Mouse (Mus musculus) G1E-ER4 (cell line): ENCODE data around the gene Qdpr. TPM values are rescaled to one million over a fixed set of nuclear protein-coding genes. Genes with fewer than 3 reads are reported as not detected.

Experiments
- GATA1 ChIP-seq: IDR thresholded peaks from one replicate; pipeline ENCODE4 v1.8.0; 2012; ENCODE audit warnings: low read length, inconsistent platforms
- polyA plus RNA-seq: library from polyadenylated mRNA; stranded (reverse); fragments of >175 nt; gene quantifications from 2 replicates; pipeline ENCODE4 v1.2.3, GENCODE M21; 2012

Gene Qdpr
- 114 and 136 TPM in 2 replicates for polyA plus RNA-seq

- TF ChIP-seq GATA1: no peak
These were observed at the start of gene Qdpr for GRCm38 (mm10) chr5:45449831-45450716. Qdpr (minus strand) TSS chr5:45450236.

DNA sequence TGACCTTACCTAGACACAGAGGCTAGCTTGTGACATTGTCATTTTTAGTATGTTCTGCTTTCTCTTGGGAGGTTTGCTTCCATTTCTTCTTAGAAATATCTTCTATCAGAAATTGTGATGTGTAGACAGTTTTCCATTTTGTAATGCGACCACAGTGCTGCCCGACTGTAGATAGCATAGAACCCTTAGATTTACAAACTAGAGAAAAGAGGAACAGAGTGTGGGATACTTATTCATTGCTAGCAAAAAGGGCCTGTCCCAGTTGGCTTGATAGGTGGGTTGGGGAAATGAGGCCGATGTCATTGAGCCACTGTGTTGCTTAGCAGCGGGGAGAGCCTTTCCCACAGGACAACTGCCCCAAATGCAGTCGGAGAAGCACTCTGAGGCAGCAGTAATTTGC is 47.5 kb upstream of the Qdpr start:
- TF ChIP-seq GATA1: no peak

GRCm38 (mm10) chr5:45496930-45497550 is 47.0 kb upstream of the Qdpr start:
- no peak for TF ChIP-seq GATA1

GRCm38 (mm10) chr5:45496479-45496878 is 46.4 kb upstream of the Qdpr start:
- TF ChIP-seq GATA1: no peak

DNA sequence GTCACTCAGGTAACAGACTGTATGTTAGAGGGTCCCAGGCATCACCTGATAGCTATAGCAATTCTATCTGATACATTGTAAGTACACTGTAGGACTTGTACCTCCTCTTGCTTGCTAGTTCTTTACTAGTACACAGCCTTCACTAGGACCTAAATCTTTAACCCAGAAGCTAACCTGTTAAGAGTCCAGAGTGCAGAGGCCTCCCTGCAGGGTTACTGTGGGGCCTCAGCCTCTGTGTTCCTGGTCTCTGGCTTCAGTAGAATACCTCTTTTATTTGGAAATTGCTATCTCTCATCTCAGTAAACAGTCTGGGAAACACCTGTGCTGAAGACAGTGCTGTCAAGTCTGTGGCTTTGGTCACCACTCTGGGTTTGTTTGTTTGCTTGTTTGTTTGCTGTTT is 46.0 kb upstream of the Qdpr start:
- no peak for TF ChIP-seq GATA1

DNA sequence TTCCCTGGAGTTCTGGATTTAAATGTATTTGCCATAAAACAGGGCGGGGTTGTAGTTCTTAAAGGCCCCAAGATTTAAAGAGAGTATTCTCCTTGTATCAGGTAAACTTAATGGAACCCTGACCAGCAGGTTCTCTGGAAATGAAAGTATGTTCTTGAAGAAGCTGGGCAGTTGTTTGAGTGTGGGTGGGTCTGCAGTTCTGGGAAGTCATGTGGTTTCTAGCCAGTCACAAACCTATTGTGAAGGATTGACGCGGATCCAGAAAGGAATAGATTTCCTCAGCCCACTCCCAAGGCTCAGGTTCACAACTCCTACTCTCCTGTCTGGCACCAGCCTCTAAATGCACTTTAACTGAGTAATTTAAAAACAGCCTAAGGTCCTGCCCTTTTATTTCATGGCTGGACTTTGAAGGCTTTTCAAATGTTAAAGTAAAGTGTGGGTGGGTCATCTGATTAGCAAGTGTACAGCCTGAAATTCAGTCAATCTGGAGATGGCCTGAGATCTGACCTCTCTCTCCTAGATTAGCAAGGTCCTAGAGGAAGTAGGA is 45.5 kb upstream of the Qdpr start:
- TF ChIP-seq GATA1: no peak

GRCm38 (mm10) chr5:45494093-45494755 is 44.2 kb upstream of the Qdpr start:
- no peak for TF ChIP-seq GATA1

- TF ChIP-seq GATA1: no peak
These were observed 43.4 kb upstream of the Qdpr start, which contains the start of gene Lap3 for GRCm38 (mm10) chr5:45493191-45494092. Lap3 (plus strand) TSS chr5:45493374.

DNA sequence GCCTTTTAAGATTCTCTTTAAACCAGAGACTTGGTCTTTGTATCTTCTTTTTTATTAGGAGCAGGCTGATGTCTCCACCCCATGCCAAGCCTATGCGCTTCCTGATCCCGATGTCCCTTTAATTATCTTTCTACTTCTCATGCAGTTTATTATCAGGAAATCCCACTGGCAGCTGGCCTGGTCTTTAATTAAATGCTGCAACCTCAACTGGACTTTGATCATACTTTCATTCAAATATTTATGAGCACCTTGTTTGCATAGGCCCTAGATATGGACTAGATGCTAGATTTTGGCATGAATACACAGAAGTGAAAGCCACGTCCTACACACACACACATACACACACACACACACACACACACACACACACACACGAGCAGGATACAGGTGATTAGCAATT is 41.7 kb upstream of the Qdpr start:
- TF ChIP-seq GATA1: no peak

GRCm38 (mm10) chr5:45483654-45484053 is 33.6 kb upstream of the Qdpr start:
- TF ChIP-seq GATA1: no peak

- no peak for TF ChIP-seq GATA1
These were observed 32.6 kb upstream of the Qdpr start for GRCm38 (mm10) chr5:45482607-45483006.

DNA sequence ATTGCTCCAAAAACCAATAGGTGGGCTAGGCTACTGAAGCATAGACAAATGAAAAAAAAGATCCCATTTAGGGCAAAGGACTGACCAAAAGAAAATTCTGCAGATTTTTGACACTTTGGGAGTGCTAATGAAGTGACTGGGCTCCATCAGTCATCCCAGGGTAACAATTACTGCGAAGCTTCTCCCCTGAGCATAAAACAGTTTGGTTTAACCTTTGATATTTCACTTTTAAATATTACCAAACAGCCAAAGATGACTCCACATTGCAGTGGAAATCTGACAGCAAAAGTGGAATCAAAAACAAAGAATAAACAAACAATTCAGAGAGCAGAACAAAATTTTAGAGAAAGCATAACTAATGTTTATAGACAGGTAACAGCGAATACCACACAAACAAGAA is 31.1 kb upstream of the Qdpr start:
- TF ChIP-seq GATA1: no peak

DNA sequence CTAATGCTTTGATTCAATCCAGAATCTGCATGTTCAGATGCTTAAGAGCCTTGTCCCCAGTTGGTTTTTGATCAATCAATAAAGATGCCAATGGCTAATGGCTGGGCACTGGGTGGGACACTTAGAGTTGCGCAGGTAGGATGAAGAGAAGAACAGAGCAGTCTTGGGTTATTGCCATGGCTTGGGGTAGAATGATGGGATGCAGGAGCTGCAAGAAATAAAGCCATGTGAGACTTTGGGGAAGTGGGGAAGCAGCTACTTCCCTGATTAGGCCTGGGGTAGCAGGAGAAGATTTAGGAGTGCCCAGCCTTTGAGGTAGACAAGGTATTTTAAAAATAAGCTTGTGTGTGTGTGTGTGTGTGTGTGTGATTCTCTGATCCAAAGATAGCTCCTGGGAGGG is 30.0 kb upstream of the Qdpr start:
- no peak for TF ChIP-seq GATA1

- no peak for TF ChIP-seq GATA1
These were observed 27.6 kb upstream of the Qdpr start for GRCm38 (mm10) chr5:45477601-45478000.

DNA sequence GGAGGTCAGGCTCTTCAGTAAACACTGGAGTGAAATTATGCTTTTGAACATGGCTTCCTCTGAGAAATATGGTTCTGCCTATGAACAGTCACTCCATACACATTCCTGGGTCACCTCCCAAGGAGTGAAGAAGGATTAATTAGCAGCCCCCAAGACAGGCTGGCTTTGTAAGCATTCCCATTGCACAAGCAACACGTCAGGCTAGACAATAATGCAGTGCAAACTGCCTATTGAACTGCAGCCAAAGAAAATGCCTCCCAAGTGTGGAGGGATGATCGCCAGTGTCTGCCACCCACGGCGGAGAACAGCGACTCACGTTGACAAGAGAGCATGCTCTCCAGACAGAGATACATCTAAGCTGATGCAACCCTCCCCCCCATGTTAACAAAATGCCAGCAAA is 26.3 kb upstream of the Qdpr start:
- no peak for TF ChIP-seq GATA1

- no peak for TF ChIP-seq GATA1
These were observed 25.7 kb upstream of the Qdpr start for GRCm38 (mm10) chr5:45475771-45476170.
